Mouse (Mus musculus) small intestine, adult 10 weeks (tissue): ENCODE measurements around the gene Sdad1. TPM values are rescaled to one million over a fixed set of nuclear protein-coding genes. Genes with fewer than 3 reads are reported as not detected.

Source experiments
- polyA plus RNA-seq: library from polyadenylated mRNA; stranded (reverse); fragments of 350-450 nt; fragmentation: Illumina TruSeq; extraction: RNeasy Lipid Tissue Mini Kit (QIAGEN cat#74804); gene quantifications from one replicate; pipeline ENCODE4 v1.2.3, GENCODE M21; 2014; ENCODE audit warnings: low replicate concordance

Gene Sdad1
- polyA plus RNA-seq: 18.6 TPM

DNA sequence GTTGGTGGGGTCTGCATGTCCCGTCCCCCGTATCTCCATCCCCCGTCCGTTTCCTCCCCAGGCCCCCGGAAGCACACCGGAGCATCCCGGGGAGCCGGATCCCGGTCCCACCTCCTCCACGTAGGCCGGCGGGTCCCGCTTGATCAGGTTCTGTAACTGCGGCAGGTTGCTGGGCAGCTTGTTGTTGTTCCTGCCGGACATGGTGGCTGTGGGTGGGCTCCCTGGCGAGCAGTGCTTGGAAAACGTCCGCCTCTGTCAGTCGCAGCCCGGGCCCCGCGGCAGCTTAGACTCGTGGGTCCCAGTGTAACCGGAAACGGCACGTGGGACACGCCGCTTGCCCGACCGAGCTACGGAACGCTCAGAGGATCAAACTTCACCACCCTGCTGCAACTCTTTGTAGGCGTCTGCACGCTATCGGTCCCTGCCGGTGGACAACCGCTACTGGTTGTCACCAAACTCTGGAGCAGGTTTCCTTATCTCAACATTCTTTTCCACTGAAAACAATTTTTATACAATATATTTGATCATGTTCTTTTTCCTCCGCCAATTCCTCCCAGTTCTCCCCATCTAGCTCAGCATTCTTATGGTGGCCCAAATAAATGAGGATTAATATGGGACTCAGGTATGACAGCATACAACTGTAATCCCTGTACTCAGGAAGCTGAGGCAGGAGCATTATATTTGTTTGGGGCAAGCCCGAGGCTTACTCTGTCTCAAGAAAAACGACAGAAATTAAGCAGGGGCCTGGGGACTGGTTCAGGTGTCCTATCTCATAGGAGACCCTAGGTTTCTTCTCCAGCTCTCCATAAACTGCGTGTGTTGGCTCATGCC, at the start of gene Sdad1:
Gene Sdad1 (minus strand): TSS at position 799 of the 831 bp plus-strand sequence.

DNA sequence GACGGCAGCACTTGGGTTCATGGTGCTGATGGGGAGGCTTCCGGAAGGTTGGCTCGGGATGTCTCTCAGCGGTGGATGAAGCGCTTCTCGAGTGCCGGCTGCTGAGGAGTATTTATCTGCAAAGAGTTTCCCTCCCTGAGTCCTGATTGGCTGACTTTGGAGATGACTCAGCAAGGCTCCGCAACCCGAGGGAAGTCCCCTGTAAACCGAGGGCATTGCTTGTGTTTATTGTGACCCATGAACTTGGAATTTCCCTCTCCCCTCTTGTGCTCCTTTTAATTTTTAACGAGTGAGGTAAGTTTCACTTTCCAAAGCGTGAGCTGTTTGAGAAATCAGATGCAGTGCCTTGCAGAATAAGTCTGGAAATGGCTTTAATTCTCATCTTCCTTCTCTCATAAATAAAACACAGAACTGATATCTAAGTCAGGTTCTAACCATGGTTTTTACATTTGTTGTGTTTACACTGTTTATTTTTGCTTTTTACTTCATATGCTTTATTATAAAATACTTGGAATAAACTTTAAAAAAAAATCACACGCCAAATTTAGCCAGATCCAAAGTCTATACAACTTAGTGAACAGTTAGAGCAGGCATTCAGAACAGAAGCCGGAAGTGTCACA, 38.6 kb upstream of the Sdad1 start, which contains the start of gene Cxcl10:
Gene Cxcl10 (minus strand): TSS at position 96 of the 620 bp plus-strand sequence.

DNA sequence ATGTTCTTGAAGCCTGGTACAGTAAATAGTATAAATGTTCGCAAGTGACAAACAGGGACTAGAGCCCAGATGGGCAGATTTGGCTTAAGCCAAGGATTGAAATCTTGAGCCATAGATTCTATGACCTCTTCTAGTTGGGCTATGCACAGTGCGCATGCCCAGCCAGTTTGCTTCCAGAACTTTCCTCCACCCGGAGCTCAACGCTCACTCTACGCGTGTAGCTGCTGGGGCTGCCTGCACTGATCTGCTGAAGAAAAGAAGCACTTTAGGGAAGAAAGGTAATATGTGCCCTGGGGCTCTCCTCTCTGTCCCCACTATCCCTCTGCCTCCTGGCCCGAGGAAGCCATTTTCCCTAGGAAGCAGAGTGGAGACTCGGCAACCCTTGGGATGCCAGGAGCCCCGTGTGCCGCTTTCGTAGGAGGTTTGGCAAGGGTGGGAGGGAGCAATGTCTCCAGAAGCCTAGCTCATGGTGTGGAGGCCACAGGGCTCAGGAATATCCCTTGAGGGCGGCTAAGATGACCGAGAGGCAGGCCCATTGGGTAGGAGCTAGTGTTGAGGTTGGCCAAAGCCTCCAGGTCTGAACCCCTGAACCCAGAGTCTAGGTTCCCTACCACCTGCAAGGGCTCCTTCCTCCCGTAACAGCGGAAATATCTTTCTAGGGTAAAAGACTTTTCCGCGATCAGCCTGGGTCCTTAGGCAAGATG, 21.5 kb upstream of the Sdad1 start, which contains the start of gene Art3:
Gene Art3 (plus strand): TSS at position 193 of the 704 bp plus-strand sequence.

DNA sequence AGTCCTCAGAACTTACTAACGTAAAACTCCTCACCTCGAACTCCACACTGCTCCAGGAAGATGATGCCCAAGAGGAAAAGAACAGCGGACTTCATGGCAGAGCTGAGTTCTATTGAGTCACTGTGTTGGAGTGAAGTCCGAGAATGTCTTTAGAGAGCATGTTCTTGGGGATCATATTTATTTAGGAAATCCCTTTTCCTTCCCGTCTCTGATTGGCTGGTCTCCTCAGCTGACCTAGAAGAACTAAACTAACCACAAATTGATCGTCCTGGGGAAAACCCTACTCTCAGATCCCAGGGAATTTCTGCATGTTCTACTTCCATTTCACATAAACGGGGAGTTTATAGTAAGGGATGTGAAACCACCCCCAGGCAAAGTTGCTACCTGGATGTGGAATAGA, 17.6 kb upstream of the Sdad1 start, which contains the start of gene Cxcl9:
Gene Cxcl9 (minus strand): TSS at position 151 of the 400 bp plus-strand sequence.

DNA sequence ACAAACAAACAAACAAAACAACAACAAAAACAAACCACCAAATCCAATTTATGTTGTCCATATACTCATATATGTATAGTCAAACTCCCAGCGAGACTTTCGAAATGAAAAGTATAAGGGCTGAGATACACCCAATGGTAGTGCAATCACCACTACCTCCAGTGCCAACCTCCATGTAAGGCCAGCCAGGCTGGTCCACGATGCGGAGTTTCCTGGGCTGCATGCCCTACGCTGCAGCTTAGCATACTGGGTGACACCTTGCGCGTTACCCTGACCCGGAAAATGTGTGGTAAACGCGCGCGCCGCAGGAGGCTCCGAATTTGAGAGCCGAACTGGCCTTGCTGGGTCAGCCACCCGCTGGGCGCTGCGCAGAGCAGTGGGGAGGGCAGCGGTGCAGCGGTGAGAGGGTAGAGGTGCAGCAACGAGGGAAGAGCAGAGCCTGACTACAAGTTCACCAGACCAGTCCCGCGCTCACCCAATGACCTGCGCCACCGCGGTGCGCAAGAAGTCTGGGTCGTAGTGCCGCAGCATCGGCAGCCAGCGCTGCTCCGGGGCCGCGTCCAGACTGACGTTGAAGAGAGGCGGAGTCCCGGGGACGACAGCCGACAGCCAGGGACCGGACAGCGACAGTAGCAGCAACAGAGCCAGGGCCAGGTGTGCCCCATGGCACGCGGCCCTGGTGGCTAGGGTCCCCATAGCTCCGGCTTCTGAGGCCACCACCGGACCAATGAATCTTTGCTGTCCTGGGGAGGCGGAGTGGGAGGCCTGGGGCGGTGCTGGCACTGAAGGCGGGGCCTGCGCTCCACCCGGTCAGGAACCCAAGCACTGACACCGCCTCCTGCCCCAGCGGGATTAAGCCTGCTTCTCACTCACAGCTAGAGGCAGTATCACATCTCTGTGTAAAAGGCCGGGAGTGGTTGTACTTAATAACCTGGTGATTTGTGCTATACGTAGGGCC, 32.6 kb downstream of the Sdad1 start, which contains the start of gene Naaa:
Gene Naaa (minus strand): TSS at position 734 of the 958 bp plus-strand sequence.

DNA sequence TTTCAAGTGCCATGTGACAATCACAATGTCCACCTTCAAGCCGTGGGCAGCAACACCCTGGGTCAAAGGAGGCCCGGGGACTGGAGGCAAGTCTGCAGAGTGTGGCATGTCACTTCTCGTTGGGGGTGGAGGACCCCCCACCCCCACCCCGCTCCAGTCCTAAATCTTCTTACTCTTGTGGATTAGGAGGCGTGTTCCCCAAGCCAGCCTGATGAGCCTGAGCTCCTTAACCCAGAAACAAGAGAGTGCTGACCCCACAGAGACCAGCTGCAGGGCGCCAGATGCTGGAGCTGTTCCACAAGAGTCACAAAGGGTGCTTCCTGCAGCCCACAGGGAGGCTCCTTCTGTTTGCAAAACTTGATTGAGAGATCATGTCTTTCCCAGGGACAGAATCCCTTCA, 54.1 kb downstream of the Sdad1 start, which contains the start of gene Ppef2:
Gene Ppef2 (minus strand): TSS at position 61 of the 400 bp plus-strand sequence.

Other genes with a start within 250 kb of the Sdad1 start
- gene G3bp2, start 226.8 kb downstream of the Sdad1 start, polyA plus RNA-seq: 235 TPM
- gene Uso1, start 172.5 kb downstream of the Sdad1 start, polyA plus RNA-seq: 236 TPM
- gene U90926, start 95.1 kb downstream of the Sdad1 start, polyA plus RNA-seq: not detected
- 1.4 TPM for gene Ppef2, start 54.2 kb downstream of the Sdad1 start, polyA plus RNA-seq
- gene Naaa, start 32.3 kb downstream of the Sdad1 start, polyA plus RNA-seq: 21.5 TPM
- 16.9 TPM for gene Cxcl9, start 17.6 kb upstream of the Sdad1 start, polyA plus RNA-seq
- gene Art3, start 21.3 kb upstream of the Sdad1 start, polyA plus RNA-seq: 10.9 TPM
- 10.5 TPM for gene Cxcl10, start 38.4 kb upstream of the Sdad1 start, polyA plus RNA-seq
- gene Nup54, start 124.7 kb upstream of the Sdad1 start, polyA plus RNA-seq: 52.1 TPM
- 61.5 TPM for gene Scarb2, start 196.4 kb upstream of the Sdad1 start, polyA plus RNA-seq
- gene Fam47e, start 244.6 kb upstream of the Sdad1 start, polyA plus RNA-seq: not detected